Mouse (Mus musculus): ENCODE results near the gene Gsk3a. TPM values are rescaled to one million over a fixed set of nuclear protein-coding genes. Genes with fewer than 3 reads are reported as not detected.
A peak's percentile ranks its signal among the peaks of the same experiment; 100 is the strongest.

Gene Gsk3a
- total RNA-seq, 1 experiment from 2014 or later, result 96.8 TPM

GRCm38 (mm10) chr7:25249314-25250140 is 11.9 kb upstream of the Gsk3a start:
- DNase-seq, result peak; percentile 86

DNA sequence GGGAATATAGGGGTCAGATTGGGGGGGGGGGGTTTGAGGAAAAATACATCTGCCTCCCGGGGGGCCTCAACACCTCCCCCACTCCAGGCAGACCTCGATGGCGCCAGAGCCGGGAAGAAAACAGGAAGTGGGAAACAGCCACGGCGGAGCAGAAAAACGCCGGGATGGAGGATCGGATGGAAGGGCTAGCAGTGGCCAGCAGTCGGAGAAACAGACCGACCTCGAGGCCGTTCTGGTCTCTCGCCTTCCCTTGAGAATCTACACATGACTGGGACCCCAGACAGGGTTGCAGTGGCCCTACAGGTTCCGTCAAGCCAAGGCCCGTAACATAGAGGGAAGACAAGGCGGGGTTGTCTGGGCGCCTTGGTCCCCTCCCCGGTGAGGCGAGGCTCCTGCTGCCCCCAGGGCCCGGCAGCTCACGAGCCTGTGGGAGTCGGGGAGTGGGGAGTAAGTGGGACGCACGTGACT is 11.2 kb upstream of the Gsk3a start:
- DNase-seq, result peak; percentile 56

- DNase-seq, result peak; percentile 60
Observed at GRCm38 (mm10) chr7:25248018-25248647, 10.5 kb upstream of the Gsk3a start.

- DNase-seq, result no peak
Observed at GRCm38 (mm10) chr7:25247498-25247897, 9.8 kb upstream of the Gsk3a start.

GRCm38 (mm10) chr7:25246759-25247137 is 9.1 kb upstream of the Gsk3a start:
- DNase-seq, result no peak

DNA sequence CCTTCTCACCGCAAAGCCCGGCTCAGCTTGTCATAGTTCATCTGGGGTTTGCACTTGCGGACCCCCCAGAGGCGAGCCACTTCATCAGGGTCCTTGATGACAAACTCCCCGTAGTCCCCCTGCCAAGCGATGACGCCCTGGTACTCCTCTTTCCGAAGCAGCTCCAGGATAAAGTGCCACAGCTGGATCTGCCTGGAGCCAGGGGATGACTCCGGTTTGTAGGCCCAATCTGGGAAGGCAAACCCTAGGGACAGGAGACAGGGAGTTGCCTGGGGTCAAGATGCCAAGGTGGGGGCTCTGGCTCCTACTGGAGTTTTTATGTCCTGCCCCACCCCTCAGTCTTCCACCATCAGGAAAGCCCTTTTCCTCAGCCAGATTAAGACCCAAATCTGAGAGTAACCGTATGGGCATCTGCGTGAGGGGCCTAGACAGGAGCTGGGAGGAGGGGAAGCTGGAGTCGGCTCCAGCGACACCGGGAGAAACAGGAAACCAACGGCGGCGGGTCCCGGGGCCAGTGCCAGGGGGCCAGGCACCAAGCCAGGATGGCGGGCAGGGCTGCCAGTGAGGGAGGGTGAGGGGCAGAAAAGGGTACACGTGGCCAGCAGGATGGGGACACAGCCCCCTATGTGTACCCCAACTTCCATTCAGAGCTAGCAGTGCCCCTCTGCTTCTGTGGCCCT is 8.6 kb upstream of the Gsk3a start:
- peak; percentile 62 for DNase-seq

DNA sequence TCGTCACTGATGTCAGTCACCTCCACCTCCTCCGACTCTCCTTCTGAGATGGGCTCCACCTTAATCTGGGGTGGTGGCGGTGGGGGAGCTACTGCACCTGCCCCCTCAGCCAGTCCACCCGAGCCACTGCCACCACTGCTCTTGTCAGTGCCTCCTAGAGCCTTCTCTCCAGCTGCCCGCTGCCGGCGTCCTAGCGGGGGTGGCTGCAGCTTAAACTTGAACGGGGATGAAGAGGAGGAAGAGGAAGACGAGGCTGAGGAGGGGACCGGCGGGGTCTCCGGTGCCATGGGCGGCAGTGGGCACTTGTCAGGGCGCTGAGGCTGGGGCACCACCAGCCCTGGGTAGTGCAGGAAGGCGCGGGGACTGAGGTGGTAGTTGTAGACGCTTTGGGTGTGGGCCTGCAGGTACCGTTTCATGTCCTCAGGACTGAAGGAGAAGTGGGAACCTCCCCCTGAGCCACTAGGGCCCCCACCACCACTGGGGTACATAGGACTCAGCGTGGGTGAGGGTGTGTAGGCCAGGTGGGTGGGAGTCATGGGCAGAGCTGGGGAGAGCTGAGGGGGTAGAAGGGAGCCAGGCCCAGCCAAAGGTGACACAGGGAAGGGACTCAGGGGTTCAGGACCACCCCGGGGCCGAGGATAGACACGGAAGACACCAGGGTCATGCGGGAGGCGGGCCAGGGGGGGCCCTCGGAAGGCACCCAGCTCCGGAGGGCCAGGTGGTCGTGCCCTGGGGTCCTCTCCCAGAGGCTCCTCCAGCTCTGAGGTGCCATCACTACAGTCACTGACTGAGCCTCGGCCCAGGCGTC is 7.1 kb upstream of the Gsk3a start:
- no peak for DNase-seq

GRCm38 (mm10) chr7:25243361-25243760 is 5.7 kb upstream of the Gsk3a start:
- no peak for DNase-seq

DNA sequence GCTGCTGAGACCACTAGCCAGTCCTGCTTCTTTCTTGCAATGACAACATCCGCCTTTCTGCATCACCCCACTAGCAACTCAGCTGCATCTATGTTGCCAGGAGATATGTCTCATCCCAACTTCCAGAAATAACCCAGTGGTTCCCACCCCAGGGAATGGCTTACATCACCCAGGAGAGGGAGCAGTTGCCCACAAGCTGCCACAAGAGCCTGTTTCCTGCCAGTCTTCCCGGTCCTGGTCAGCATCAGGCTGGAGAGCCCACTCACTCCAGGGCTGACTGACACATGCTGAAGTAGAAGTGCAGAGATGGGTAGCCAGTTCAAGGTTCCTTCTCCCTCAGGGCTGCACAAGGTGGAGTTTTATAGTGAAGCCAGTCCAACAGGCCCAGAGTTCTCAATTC is 3.4 kb upstream of the Gsk3a start:
- peak; percentile 86 for DNase-seq

DNA sequence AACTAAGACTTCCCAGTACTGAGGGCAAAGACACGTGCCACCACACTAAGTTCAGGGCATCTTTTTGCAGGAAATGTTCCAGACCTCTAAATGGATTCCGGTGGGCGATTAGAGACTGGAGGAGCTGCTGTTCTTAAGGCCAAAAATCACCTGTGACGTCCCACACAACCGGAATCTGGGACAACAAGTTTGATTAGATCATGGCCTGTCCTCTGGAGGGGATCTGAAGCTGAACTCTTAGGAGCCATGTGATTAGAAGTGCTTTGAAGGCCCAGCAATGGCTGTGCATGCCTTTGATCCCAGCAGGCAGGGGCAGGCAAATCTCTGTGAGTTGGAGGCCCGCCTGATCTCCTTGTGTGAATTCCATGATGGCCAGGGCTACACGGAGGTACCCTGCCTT is 3.0 kb upstream of the Gsk3a start:
- DNase-seq, result no peak

- peak; percentile 90 for DNase-seq
Observed at GRCm38 (mm10) chr7:25238829-25239623, 1.4 kb upstream of the Gsk3a start.

GRCm38 (mm10) chr7:25238015-25238706 is 510 bp upstream of the Gsk3a start:
- peak; percentile 93 for DNase-seq

GRCm38 (mm10) chr7:25235526-25235925 is 2.1 kb downstream of the Gsk3a start:
- DNase-seq, result peak; percentile 2

- DNase-seq, result no peak
Observed at GRCm38 (mm10) chr7:25233061-25233460, 4.6 kb downstream of the Gsk3a start.

DNA sequence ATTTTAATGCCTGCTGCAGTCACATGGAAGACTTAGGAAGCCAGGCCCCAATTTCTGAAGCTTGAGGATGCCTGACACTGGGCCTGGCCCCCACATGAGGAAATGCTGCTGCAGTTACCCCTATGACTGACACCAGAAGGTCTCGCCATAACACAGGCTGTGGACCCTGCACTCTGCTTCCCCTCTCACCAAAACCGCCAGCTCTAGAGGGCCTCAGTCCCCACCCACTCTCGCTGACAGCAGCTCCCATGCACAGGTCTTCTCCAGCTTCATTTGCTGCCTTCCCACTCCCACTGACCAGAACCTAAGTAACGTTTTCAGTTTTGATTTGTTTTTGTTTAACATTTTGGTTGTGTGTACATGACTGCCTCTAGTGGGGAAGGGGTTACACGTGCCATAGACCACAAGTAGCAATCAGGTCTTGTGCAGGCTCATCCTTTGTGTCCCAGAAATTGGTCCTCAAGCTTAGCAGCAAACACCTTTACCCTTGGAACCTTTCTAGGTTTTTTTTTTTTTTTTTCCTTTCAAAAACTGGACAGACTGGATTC is 5.5 kb downstream of the Gsk3a start:
- DNase-seq, result no peak

- DNase-seq, result no peak
Observed at GRCm38 (mm10) chr7:25230690-25231285, 6.9 kb downstream of the Gsk3a start.

- no peak for DNase-seq
Observed at GRCm38 (mm10) chr7:25227523-25228300, 9.9 kb downstream of the Gsk3a start.

DNA sequence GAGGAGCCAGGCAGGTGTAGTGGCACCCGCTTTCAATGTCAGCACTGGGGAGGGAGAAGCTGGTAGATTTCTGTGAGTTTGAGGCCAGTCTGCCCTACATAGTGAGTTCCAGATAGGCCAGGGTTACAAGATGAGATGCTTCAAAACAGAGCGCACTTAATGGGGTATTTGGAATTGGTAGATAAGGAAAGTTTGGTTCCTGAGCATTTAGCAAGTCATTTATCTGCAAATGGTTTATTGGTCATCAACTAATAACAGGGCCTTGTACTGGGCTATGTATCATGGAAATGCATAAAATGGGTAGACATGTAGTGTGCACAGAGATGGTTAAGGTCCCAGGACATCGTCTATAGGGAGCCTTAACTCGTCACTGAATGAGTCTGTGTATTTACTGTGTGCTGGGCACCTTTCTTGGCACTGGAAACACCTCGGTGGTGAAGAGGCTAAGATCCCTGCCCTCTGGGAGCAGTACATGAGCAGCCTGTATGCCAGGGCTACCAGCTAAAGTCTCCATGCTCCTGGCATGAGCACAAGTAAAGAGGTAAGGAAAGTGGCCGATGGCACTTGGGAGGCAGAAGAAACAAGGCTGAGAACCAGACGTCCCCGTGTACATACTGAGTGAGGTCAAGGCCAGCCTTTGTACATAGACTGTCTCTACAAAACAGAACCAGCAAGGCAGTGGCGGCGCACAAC is 15.2 kb downstream of the Gsk3a start:
- DNase-seq, result no peak
